Mouse (Mus musculus) hindlimb bud, embryonic 11.5 days (tissue): ENCODE measurements at regions not wholly inside any gene's neighbourhood (a gene's known extent, or its start where the extent isn't known, plus 50 kb on each side); places are given as distances from the start of the nearest gene placed in this dataset.

ENCODE experiments used
- DNase-seq: peaks from one replicate; pipeline ENCODE4 v3.0.0-alpha.2; 2012; ENCODE audit warnings: low read depth, low spot score; ENCODE audit errors: extremely low spot score

DNA sequence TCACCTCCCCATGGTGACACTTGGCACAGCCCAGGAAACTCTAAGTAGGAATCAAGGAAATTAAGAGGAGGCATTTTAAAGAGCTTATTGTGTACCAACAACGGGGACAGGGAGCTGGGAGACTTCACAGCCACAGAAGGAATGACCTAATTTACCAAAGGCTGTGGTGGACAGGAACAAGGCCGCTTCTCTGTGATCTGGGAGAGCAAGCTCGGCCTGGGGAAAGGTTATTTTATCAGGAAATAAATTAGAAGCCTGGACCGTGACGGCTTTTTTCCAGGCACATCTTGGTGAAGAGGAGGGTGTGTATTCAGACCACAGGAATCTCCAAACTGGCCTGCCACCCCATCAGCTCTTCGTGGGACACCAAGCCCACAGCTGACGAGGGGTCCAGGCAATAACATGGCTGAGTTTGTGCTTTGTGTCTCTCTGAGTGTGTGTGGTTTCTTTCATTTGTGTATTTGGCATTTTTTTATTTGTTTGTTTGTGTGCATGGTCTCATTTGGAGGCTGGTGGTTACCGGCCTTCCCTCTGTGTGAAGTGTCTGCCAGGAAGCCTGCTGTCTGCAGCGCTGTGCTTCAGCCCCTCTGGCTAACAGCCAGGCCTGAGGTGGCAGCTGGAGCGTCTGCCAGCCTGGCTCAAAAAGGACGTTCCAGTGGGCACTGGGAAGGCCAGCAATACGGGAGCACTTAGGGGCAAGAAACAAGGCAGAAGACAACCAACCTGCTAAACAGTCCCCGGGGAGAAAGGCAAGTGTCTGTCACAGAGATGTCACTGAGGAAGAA, 2174.6 kb upstream of the Gm7489 start:
- DNase-seq: no peak

- no peak for DNase-seq
These were observed 2163.8 kb upstream of the Gm7489 start for GRCm38 (mm10) chr15:51720873-51721308.

GRCm38 (mm10) chr15:51721363-51721762, 2163.3 kb upstream of the Gm7489 start:
- DNase-seq: no peak

DNA sequence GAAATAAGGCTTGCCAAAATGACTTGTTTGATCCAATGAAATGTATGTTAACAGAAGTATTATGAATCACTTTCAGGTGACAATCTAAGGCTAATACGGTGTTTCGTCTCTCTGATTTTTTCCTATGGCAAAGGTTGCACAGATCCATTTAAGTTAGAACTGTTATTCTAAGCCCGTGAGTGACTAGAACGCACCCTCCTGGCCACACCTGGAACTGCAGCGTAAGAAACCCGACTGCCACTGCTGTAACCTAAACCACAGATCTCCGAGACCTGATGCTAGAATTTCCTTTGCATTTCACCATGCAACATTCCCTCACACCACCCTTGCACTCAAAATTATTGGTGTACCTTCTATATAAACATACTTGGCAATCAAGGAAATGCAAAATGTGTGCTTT, 2160.6 kb upstream of the Gm7489 start:
- DNase-seq: no peak

GRCm38 (mm10) chr15:51725457-51725856, 2159.2 kb upstream of the Gm7489 start:
- DNase-seq: no peak

GRCm38 (mm10) chr15:51730106-51730505, 2154.6 kb upstream of the Gm7489 start:
- DNase-seq: no peak

DNA sequence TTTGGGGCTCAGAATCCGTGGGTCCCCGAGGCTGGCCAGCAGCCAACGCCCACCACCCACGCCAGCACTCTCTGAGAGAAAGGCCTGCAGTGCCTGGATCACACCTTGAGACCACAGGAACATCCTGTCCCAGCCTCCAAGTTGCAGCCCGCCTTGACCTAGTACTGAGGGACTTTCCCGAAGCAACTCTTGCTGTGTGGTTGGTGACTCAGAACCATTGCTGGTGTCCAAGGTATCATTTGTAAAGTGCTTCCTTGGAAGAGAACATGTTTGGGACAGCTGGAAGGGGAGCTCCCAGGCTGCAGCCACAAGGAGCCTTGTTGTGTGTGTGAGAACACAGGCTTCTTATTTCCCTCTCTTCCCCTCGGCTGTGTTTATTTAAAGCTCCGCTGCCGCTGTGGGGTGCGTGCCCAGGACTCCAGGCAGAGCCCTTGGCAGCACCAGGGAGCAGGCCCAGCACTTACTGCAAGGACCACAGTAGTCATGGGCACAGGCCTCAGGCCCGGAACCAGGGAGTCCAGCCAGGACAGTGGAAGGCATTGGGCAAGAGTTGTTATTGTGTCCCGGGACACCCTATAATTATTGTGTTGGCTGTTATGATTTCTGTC, 2153.8 kb upstream of the Gm7489 start:
- no peak for DNase-seq

GRCm38 (mm10) chr15:51734194-51734593, 2150.5 kb upstream of the Gm7489 start:
- DNase-seq: no peak
